Mouse (Mus musculus) E14TG2a.4 (cell line): ENCODE data around the gene Btrc.

Source experiments
- CTCF ChIP-seq: conservative IDR thresholded peaks from 2 replicates; pipeline ENCODE4 v1.5.1; 2014; ENCODE audit warnings: low read length
- NANOG ChIP-seq: IDR thresholded peaks from 2 replicates; pipeline ENCODE4 v1.6.1; 2014; ENCODE audit warnings: borderline replicate concordance, low read length, mixed read lengths
- POU5F1 ChIP-seq: IDR thresholded peaks from 2 replicates; pipeline ENCODE4 v1.6.1; 2014; ENCODE audit warnings: low read length, borderline replicate concordance

DNA sequence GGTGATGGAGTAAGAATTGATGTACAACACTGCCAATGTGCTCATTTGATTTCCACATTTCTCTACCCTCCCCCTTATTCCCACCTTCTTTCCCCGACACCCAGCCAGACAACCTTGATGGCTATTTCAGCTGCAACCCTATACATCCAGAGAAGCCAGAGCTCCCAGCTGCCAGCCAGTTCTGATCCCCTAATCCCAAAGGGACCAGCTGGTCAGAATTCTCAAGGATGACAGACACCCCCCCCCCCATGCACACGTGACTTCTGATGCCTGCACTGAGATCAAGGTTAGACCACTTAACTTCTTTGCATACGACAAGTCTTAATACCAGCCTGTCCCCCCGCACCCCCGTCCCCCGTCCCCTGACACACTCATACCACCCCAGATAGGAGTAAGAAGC, 26.8 kb upstream of the Btrc start:
- TF ChIP-seq CTCF, result no peak
- no peak for TF ChIP-seq NANOG
- TF ChIP-seq POU5F1, result no peak
